Mouse (Mus musculus) hindbrain, embryonic 10.5 days (tissue): ENCODE data around the gene Zfpl1. TPM values are rescaled to one million over a fixed set of nuclear protein-coding genes. Genes with fewer than 3 reads are reported as not detected.
A peak's percentile ranks its signal among the peaks of the same experiment; 100 is the strongest.
"Not testable (repeated sequence)": the region's sequence is repeated elsewhere in the genome, so short reads cannot be mapped to it uniquely, and the experiment has no call there.

Experiments
- DNase-seq: peaks from one replicate; pipeline ENCODE4 v3.0.0-alpha.2; 2017; ENCODE audit warnings: low spot score
- H3K27ac ChIP-seq: fragments of 300-500 bp; sonication (generic); 2 replicates; pipeline ENCODE4 v1.5.1; 2016; ENCODE audit warnings: mild to moderate bottlenecking, moderate library complexity
- H3K27me3 ChIP-seq: fragments of 300-500 bp; sonication (generic); 2 replicates; pipeline ENCODE4 v1.6.1; 2016; ENCODE audit warnings: mild to moderate bottlenecking; ENCODE audit not compliant: poor library complexity, insufficient read depth, severe bottlenecking
- H3K36me3 ChIP-seq: fragments of 300-500 bp; sonication (generic); 2 replicates; pipeline ENCODE4 v1.6.1; 2016; ENCODE audit warnings: mild to moderate bottlenecking, moderate library complexity
- H3K4me1 ChIP-seq: fragments of 300-500 bp; sonication (generic); replicated peaks from 2 replicates; pipeline ENCODE4 v1.6.1; 2016; ENCODE audit warnings: mild to moderate bottlenecking
- H3K4me3 ChIP-seq: fragments of 300-500 bp; sonication (generic); 2 replicates; pipeline ENCODE4 v1.5.1; 2016; ENCODE audit warnings: mild to moderate bottlenecking, moderate library complexity
- H3K9me3 ChIP-seq: fragments of 300-500 bp; sonication (generic); 2 replicates; pipeline ENCODE4 v1.6.1; 2016; ENCODE audit warnings: mild to moderate bottlenecking, moderate library complexity
- WGBS: fragments of 180-500 bp; shearing (Covaris S2); methylation state at CpG from one replicate; pipeline ENCODE4 v1.1.7; 2016; 5-methylcytosine and 5-hydroxymethylcytosine counted together
- polyA plus RNA-seq: library from polyadenylated mRNA; unstranded; fragments of >200 nt; fragmentation: Nextera tagmentation; extraction: Ambion mirVana; gene quantifications from 2 replicates; pipeline ENCODE4 v1.2.1, GENCODE M21; 2016

Zfpl1 gene
- polyA plus RNA-seq, result 79.2 and 87.1 TPM in 2 replicates

GRCm38 (mm10) chr19:6084478-6085248 lies at the start of gene Zfpl1, which contains the start of gene Cdca5:
TSS of gene Zfpl1 (minus strand) at chr19:6084956.
TSS of gene Cdca5 (plus strand) at chr19:6084983.
- Histone ChIP-seq H3K4me3 (peak within 1 kb of the TSS; percentile 87), H3K4me1 (peaks cover 24% of the 10 kb centered on the region), H3K27ac (peak within 1 kb of the TSS; percentile 91), H3K36me3 (peaks cover 68% of the 10 kb centered on the region), H3K27me3 (no peaks in the 10 kb centered on the region), H3K9me3 (no peaks in the 10 kb centered on the region)
- peak; percentile 99 for DNase-seq
- under 1% methylated on average over 58 of the region's 58 CpGs for WGBS

GRCm38 (mm10) chr19:6133197-6133596 lies 48.4 kb upstream of the Zfpl1 start:
- not testable (repeated sequence) for DNase-seq, H3K27me3 ChIP-seq, H3K9me3 ChIP-seq, H3K4me3 ChIP-seq, H3K27ac ChIP-seq
- 71% methylated on average over 1 of the region's 1 CpGs for WGBS
- peaks cover 50% of the 10 kb centered on the region for H3K36me3 ChIP-seq
- H3K4me1 ChIP-seq, result peaks cover 14% of the 10 kb centered on the region; the same call in 1 of the 2 replicates

- Histone ChIP-seq H3K27ac (peak overlapping the region; percentile 37; the same call in 1 of the 2 replicates), H3K4me3 (no peak overlapping the region), H3K36me3 (peaks cover 41% of the 10 kb centered on the region), H3K4me1 (peaks cover 19% of the 10 kb centered on the region), H3K9me3 (no peaks in the 10 kb centered on the region), H3K27me3 (no peaks in the 10 kb centered on the region)
- DNase-seq, result no peak
- WGBS, result 87% methylated on average over 7 of the region's 7 CpGs
Observed at GRCm38 (mm10) chr19:6132171-6132827, 47.5 kb upstream of the Zfpl1 start.

GRCm38 (mm10) chr19:6130414-6131128 lies 45.8 kb upstream of the Zfpl1 start:
- H3K4me3 ChIP-seq, H3K27ac ChIP-seq, H3K27me3 ChIP-seq, DNase-seq, H3K9me3 ChIP-seq: not testable (repeated sequence)
- 81% methylated on average over 7 of the region's 7 CpGs for WGBS
- Histone ChIP-seq H3K36me3 (peaks cover 24% of the 10 kb centered on the region), H3K4me1 (peaks cover 18% of the 10 kb centered on the region)

GRCm38 (mm10) chr19:6127760-6128341 lies 43.1 kb upstream of the Zfpl1 start, which contains the start of gene Snx15:
TSS of gene Snx15 (minus strand) at chr19:6128304.
- peak; percentile 93 for DNase-seq
- under 1% methylated on average over 32 of the region's 32 CpGs for WGBS

GRCm38 (mm10) chr19:6126789-6127580 lies 42.2 kb upstream of the Zfpl1 start:
- DNase-seq, result no peak
- H3K36me3 ChIP-seq, result no peaks in the 10 kb centered on the region
- H3K4me3 ChIP-seq, result peak overlapping the region; percentile 60
- peak overlapping the region; percentile 89 for H3K27ac ChIP-seq
- no peaks in the 10 kb centered on the region for H3K27me3 ChIP-seq
- no peaks in the 10 kb centered on the region for H3K9me3 ChIP-seq
- 75% methylated on average over 10 of the region's 10 CpGs for WGBS
- peaks cover 21% of the 10 kb centered on the region for H3K4me1 ChIP-seq

More at GRCm38 (mm10) chr19:6127760-6128341, 43.1 kb upstream of the Zfpl1 start, which contains the start of gene Snx15:
- H3K27ac ChIP-seq, result peak within 1 kb of the TSS; percentile 89
- peaks cover 20% of the 10 kb centered on the region for H3K4me1 ChIP-seq
- no peaks in the 10 kb centered on the region for H3K36me3 ChIP-seq
- H3K9me3 ChIP-seq, result no peaks in the 10 kb centered on the region
- H3K27me3 ChIP-seq, result no peaks in the 10 kb centered on the region
- peak within 1 kb of the TSS; percentile 60 for H3K4me3 ChIP-seq

- H3K4me3 ChIP-seq, result no peak overlapping the region
- no peaks in the 10 kb centered on the region for H3K9me3 ChIP-seq
- H3K4me1 ChIP-seq, result peaks cover 28% of the 10 kb centered on the region
- peak; percentile 39 for DNase-seq
- H3K27ac ChIP-seq, result no peak overlapping the region
- H3K36me3 ChIP-seq, result no peaks in the 10 kb centered on the region
- 26% methylated on average over 4 of the region's 4 CpGs for WGBS
- H3K27me3 ChIP-seq, result no peaks in the 10 kb centered on the region
Observed at GRCm38 (mm10) chr19:6126289-6126688, 41.5 kb upstream of the Zfpl1 start.

- WGBS, result 80% methylated on average over 2 of the region's 2 CpGs
- H3K27ac ChIP-seq, result no peak overlapping the region
- no peak for DNase-seq
Observed at GRCm38 (mm10) chr19:6124898-6125297, 40.1 kb upstream of the Zfpl1 start.

GRCm38 (mm10) chr19:6123330-6123729 lies 38.6 kb upstream of the Zfpl1 start:
- 72% methylated on average over 8 of the region's 8 CpGs for WGBS
- DNase-seq, result peak; percentile 18

More at GRCm38 (mm10) chr19:6124898-6125297, 40.1 kb upstream of the Zfpl1 start:
- no peaks in the 10 kb centered on the region for H3K27me3 ChIP-seq
- H3K36me3 ChIP-seq, result no peaks in the 10 kb centered on the region
- no peaks in the 10 kb centered on the region for H3K9me3 ChIP-seq
- peaks cover 36% of the 10 kb centered on the region for H3K4me1 ChIP-seq
- no peak overlapping the region for H3K4me3 ChIP-seq

GRCm38 (mm10) chr19:6121761-6122160 lies 37.0 kb upstream of the Zfpl1 start:
- H3K36me3 ChIP-seq, result 0 out of 2 replicates have a peak, but pooled peaks cover 2% of the 10 kb centered on the region
- no peak for DNase-seq
- peak overlapping the region; percentile 29; the same call in 1 of the 2 replicates for H3K4me3 ChIP-seq
- peak overlapping the region; percentile 66 for H3K27ac ChIP-seq
- no peaks in the 10 kb centered on the region for H3K27me3 ChIP-seq
- H3K9me3 ChIP-seq, result no peaks in the 10 kb centered on the region
- H3K4me1 ChIP-seq, result peaks cover 48% of the 10 kb centered on the region
- WGBS, result 32% methylated on average over 19 of the region's 19 CpGs

More at GRCm38 (mm10) chr19:6123330-6123729, 38.6 kb upstream of the Zfpl1 start:
- no peak overlapping the region for H3K4me3 ChIP-seq
- peaks cover 46% of the 10 kb centered on the region for H3K4me1 ChIP-seq
- no peaks in the 10 kb centered on the region for H3K9me3 ChIP-seq
- no peaks in the 10 kb centered on the region for H3K27me3 ChIP-seq
- peak overlapping the region; percentile 57; the same call in 1 of the 2 replicates for H3K27ac ChIP-seq
- no peaks in the 10 kb centered on the region for H3K36me3 ChIP-seq

- peak overlapping the region; percentile 83 for H3K4me3 ChIP-seq
- no peaks in the 10 kb centered on the region for H3K27me3 ChIP-seq
- H3K36me3 ChIP-seq, result peaks cover 31% of the 10 kb centered on the region
- no peaks in the 10 kb centered on the region for H3K9me3 ChIP-seq
- WGBS, result 4% methylated on average over 8 of the region's 8 CpGs
- H3K4me1 ChIP-seq, result peaks cover 51% of the 10 kb centered on the region
- H3K27ac ChIP-seq, result peak overlapping the region; percentile 97
- no peak for DNase-seq
Observed at GRCm38 (mm10) chr19:6118677-6119185, 34.0 kb upstream of the Zfpl1 start.
